Mouse (Mus musculus) frontal cortex, postnatal 36 days (tissue): Measurements from ENCODE around the gene Ankzf1.

ENCODE experiments used
- DNase-seq, 2 experiments: peaks; one replicate each; pipeline ENCODE4 v3.0.0; 2022; ENCODE audit warnings: low spot score in 2 of 2

Ankzf1 gene

GRCm38 (mm10) chr1:75191622-75192402, at the start of gene Ankzf1, which contains the start of gene Atg9a:
Gene Ankzf1 (plus strand): TSS chr1:75192151.
Gene Atg9a (minus strand): TSS chr1:75192196.
- peak; percentile 94 to 96 for DNase-seq

- DNase-seq = peak; percentile 95 to 96
These were observed 49.4 kb upstream of the Ankzf1 start, which contains the start of the genes Cnppd1 and Retreg2 for GRCm38 (mm10) chr1:75142301-75143261. Gene Cnppd1 (minus strand): TSS chr1:75142711. Gene Retreg2 (plus strand): TSS chr1:75142778.

- no peak for DNase-seq
These were observed 46.4 kb upstream of the Ankzf1 start for GRCm38 (mm10) chr1:75145589-75145988.

GRCm38 (mm10) chr1:75147411-75148135, 44.4 kb upstream of the Ankzf1 start:
- DNase-seq = no peak

GRCm38 (mm10) chr1:75148727-75149126, 43.2 kb upstream of the Ankzf1 start:
- no peak for DNase-seq

GRCm38 (mm10) chr1:75155837-75156236, 36.1 kb upstream of the Ankzf1 start:
- no peak for DNase-seq

- DNase-seq = no peak
These were observed 33.0 kb upstream of the Ankzf1 start for GRCm38 (mm10) chr1:75158990-75159389.

GRCm38 (mm10) chr1:75159540-75160255, 32.3 kb upstream of the Ankzf1 start:
- DNase-seq = no peak

GRCm38 (mm10) chr1:75160256-75160617, 31.7 kb upstream of the Ankzf1 start:
- DNase-seq = no peak

- DNase-seq = no peak
These were observed 23.9 kb upstream of the Ankzf1 start for GRCm38 (mm10) chr1:75168093-75168471.

GRCm38 (mm10) chr1:75168472-75169464, 23.2 kb upstream of the Ankzf1 start, which contains the start of gene Zfand2b:
Gene Zfand2b (plus strand): TSS chr1:75168646.
- DNase-seq = peak; percentile 92 to 93

GRCm38 (mm10) chr1:75179334-75180104, 12.4 kb upstream of the Ankzf1 start:
- DNase-seq = peak; percentile 24 to 26

- DNase-seq = peak; percentile 91 to 95
These were observed 11.8 kb upstream of the Ankzf1 start, which contains the start of gene Abcb6 for GRCm38 (mm10) chr1:75180105-75180590. Gene Abcb6 (minus strand): TSS chr1:75180392.

- no peak for DNase-seq
These were observed 11.2 kb upstream of the Ankzf1 start for GRCm38 (mm10) chr1:75180741-75181140.

- DNase-seq = no peak
These were observed 10.5 kb upstream of the Ankzf1 start for GRCm38 (mm10) chr1:75181377-75181870.

- DNase-seq = no peak
These were observed 9.8 kb upstream of the Ankzf1 start for GRCm38 (mm10) chr1:75182160-75182559.

GRCm38 (mm10) chr1:75185495-75185894, 6.5 kb upstream of the Ankzf1 start:
- no peak for DNase-seq

- no peak for DNase-seq
These were observed 4.8 kb upstream of the Ankzf1 start for GRCm38 (mm10) chr1:75187126-75187525.
